Mouse (Mus musculus): ENCODE measurements at regions not wholly inside any gene's neighbourhood (a gene's known extent, or its start where the extent isn't known, plus 50 kb on each side); places are given as distances from the start of the nearest gene placed in this dataset.
A peak's percentile ranks its signal among the peaks of the same experiment; 100 is the strongest.
"Not testable (repeated sequence)": the region's sequence is repeated elsewhere in the genome, so short reads cannot be mapped to it uniquely, and the experiment has no call there.

- WGBS: 77% methylated on average over 9 of the region's 9 CpGs
- Histone ChIP-seq H3K4me1 (ENCODE audit: control insufficient read depth, insufficient read depth, low read length) (0 out of 2 replicates have a peak, but pooled peaks cover 3% of the 10 kb centered on the region), H3K9me3 (ENCODE audit: control insufficient read depth, low read length) (no peaks in the 10 kb centered on the region), H3K9ac (replicated peaks; ENCODE audit: low read length) (no peak overlapping the region), H3K4me2 (ENCODE audit: low read length) (no peak overlapping the region), H3K4me3 (replicated peaks; ENCODE audit: low read depth, low read length) (no peak overlapping the region), H3K27me3 (ENCODE audit: control insufficient read depth, insufficient read depth, low read length) (no peaks in the 10 kb centered on the region), H3K27ac (replicated peaks; ENCODE audit: low read depth, low read length) (no peak overlapping the region), H3K36me3 (ENCODE audit: control insufficient read depth, insufficient read depth, low read length) (no peaks in the 10 kb centered on the region)
- ATAC-seq (ENCODE audit: low FRiP score, low TSS enrichment) (no peak), DNase-seq (peak; percentile 48)
Measured at GRCm38 (mm10) chr12:107181291-107181690, 307.1 kb upstream of the 3110018I06Rik start.

GRCm38 (mm10) chr12:107182091-107182655 is 306.3 kb upstream of the 3110018I06Rik start:
- H3K4me1 ChIP-seq (ENCODE audit: control insufficient read depth, insufficient read depth, low read length): 0 out of 2 replicates have a peak, but pooled peaks cover 3% of the 10 kb centered on the region
- no peak overlapping the region for H3K4me2 ChIP-seq (ENCODE audit: low read length)
- 89% methylated on average over 18 of the region's 18 CpGs for WGBS
- no peak for DNase-seq
- no peak overlapping the region for H3K4me3 ChIP-seq (replicated peaks; ENCODE audit: low read depth, low read length)
- H3K9ac ChIP-seq (replicated peaks; ENCODE audit: low read length): no peak overlapping the region
- ATAC-seq (ENCODE audit: low FRiP score, low TSS enrichment): no peak
- H3K27me3 ChIP-seq (ENCODE audit: control insufficient read depth, insufficient read depth, low read length): no peaks in the 10 kb centered on the region
- H3K9me3 ChIP-seq (ENCODE audit: control insufficient read depth, low read length): no peaks in the 10 kb centered on the region
- no peaks in the 10 kb centered on the region for H3K36me3 ChIP-seq (ENCODE audit: control insufficient read depth, insufficient read depth, low read length)
- no peak overlapping the region for H3K27ac ChIP-seq (replicated peaks; ENCODE audit: low read depth, low read length)

- DNase-seq (no peak), ATAC-seq (ENCODE audit: low FRiP score, low TSS enrichment) (no peak; the same call in 1 of the 2 replicates)
- Histone ChIP-seq H3K4me2 (ENCODE audit: low read length) (no peak overlapping the region), H3K4me3 (replicated peaks; ENCODE audit: low read depth, low read length) (no peak overlapping the region), H3K4me1 (ENCODE audit: control insufficient read depth, insufficient read depth, low read length) (0 out of 2 replicates have a peak, but pooled peaks cover 3% of the 10 kb centered on the region), H3K9me3 (ENCODE audit: control insufficient read depth, low read length) (no peaks in the 10 kb centered on the region), H3K27me3 (ENCODE audit: control insufficient read depth, insufficient read depth, low read length) (no peaks in the 10 kb centered on the region), H3K36me3 (ENCODE audit: control insufficient read depth, insufficient read depth, low read length) (no peaks in the 10 kb centered on the region), H3K9ac (replicated peaks; ENCODE audit: low read length) (no peak overlapping the region), H3K27ac (replicated peaks; ENCODE audit: low read depth, low read length) (no peak overlapping the region)
- WGBS: 51% methylated on average over 9 of the region's 9 CpGs
Measured at GRCm38 (mm10) chr12:107183283-107183682, 305.1 kb upstream of the 3110018I06Rik start.

GRCm38 (mm10) chr12:107184426-107184825 is 304.0 kb upstream of the 3110018I06Rik start:
- no peaks in the 10 kb centered on the region for H3K36me3 ChIP-seq (ENCODE audit: control insufficient read depth, insufficient read depth, low read length)
- 0 out of 2 replicates have a peak, but pooled peaks cover 3% of the 10 kb centered on the region for H3K4me1 ChIP-seq (ENCODE audit: control insufficient read depth, insufficient read depth, low read length)
- WGBS: 47% methylated on average over 3 of the region's 3 CpGs
- no peak overlapping the region for H3K9ac ChIP-seq (replicated peaks; ENCODE audit: low read length)
- H3K4me3 ChIP-seq (replicated peaks; ENCODE audit: low read depth, low read length): no peak overlapping the region
- H3K27ac ChIP-seq (replicated peaks; ENCODE audit: low read depth, low read length): no peak overlapping the region
- no peaks in the 10 kb centered on the region for H3K9me3 ChIP-seq (ENCODE audit: control insufficient read depth, low read length)
- H3K27me3 ChIP-seq (ENCODE audit: control insufficient read depth, insufficient read depth, low read length): no peaks in the 10 kb centered on the region
- H3K4me2 ChIP-seq (ENCODE audit: low read length): no peak overlapping the region
- ATAC-seq (ENCODE audit: low FRiP score, low TSS enrichment): no peak
- peak; percentile 49 for DNase-seq

- Histone ChIP-seq H3K4me1 (ENCODE audit: control insufficient read depth, insufficient read depth, low read length) (0 out of 2 replicates have a peak, but pooled peaks cover 3% of the 10 kb centered on the region), H3K27me3 (ENCODE audit: control insufficient read depth, insufficient read depth, low read length) (no peaks in the 10 kb centered on the region), H3K27ac (replicated peaks; ENCODE audit: low read depth, low read length) (no peak overlapping the region), H3K9ac (replicated peaks; ENCODE audit: low read length) (no peak overlapping the region), H3K4me3 (replicated peaks; ENCODE audit: low read depth, low read length) (no peak overlapping the region), H3K9me3 (ENCODE audit: control insufficient read depth, low read length) (no peaks in the 10 kb centered on the region), H3K4me2 (ENCODE audit: low read length) (no peak overlapping the region), H3K36me3 (ENCODE audit: control insufficient read depth, insufficient read depth, low read length) (no peaks in the 10 kb centered on the region)
- 83% methylated on average over 6 of the region's 6 CpGs for WGBS
- DNase-seq (no peak), ATAC-seq (ENCODE audit: low FRiP score, low TSS enrichment) (no peak)
Measured at GRCm38 (mm10) chr12:107186361-107186760, 302.1 kb upstream of the 3110018I06Rik start.

GRCm38 (mm10) chr12:107188055-107188454 is 300.4 kb upstream of the 3110018I06Rik start:
- Histone ChIP-seq H3K27me3 (ENCODE audit: control insufficient read depth, insufficient read depth, low read length) (no peaks in the 10 kb centered on the region), H3K9me3 (ENCODE audit: control insufficient read depth, low read length) (no peaks in the 10 kb centered on the region), H3K4me3 (replicated peaks; ENCODE audit: low read depth, low read length) (no peak overlapping the region), H3K9ac (replicated peaks; ENCODE audit: low read length) (no peak overlapping the region), H3K4me1 (ENCODE audit: control insufficient read depth, insufficient read depth, low read length) (0 out of 2 replicates have a peak, but pooled peaks cover 3% of the 10 kb centered on the region), H3K27ac (replicated peaks; ENCODE audit: low read depth, low read length) (no peak overlapping the region), H3K36me3 (ENCODE audit: control insufficient read depth, insufficient read depth, low read length) (no peaks in the 10 kb centered on the region), H3K4me2 (ENCODE audit: low read length) (no peak overlapping the region)
- no peak for ATAC-seq (ENCODE audit: low FRiP score, low TSS enrichment)
- DNase-seq: no peak
- 87% methylated on average over 5 of the region's 5 CpGs for WGBS

- no peaks in the 10 kb centered on the region for H3K36me3 ChIP-seq (ENCODE audit: control insufficient read depth, insufficient read depth, low read length)
- H3K27ac ChIP-seq (replicated peaks; ENCODE audit: low read depth, low read length): no peak overlapping the region
- no peaks in the 10 kb centered on the region for H3K9me3 ChIP-seq (ENCODE audit: control insufficient read depth, low read length)
- no peak overlapping the region for H3K4me2 ChIP-seq (ENCODE audit: low read length)
- no peak overlapping the region for H3K9ac ChIP-seq (replicated peaks; ENCODE audit: low read length)
- no peaks in the 10 kb centered on the region for H3K4me1 ChIP-seq (ENCODE audit: control insufficient read depth, insufficient read depth, low read length)
- no peaks in the 10 kb centered on the region for H3K27me3 ChIP-seq (ENCODE audit: control insufficient read depth, insufficient read depth, low read length)
- 83% methylated on average over 2 of the region's 2 CpGs for WGBS
- H3K4me3 ChIP-seq (replicated peaks; ENCODE audit: low read depth, low read length): no peak overlapping the region
- DNase-seq (no peak), ATAC-seq (ENCODE audit: low FRiP score, low TSS enrichment) (no peak)
Measured at GRCm38 (mm10) chr12:107198389-107199018, 289.9 kb upstream of the 3110018I06Rik start.

- no peak overlapping the region for H3K4me3 ChIP-seq (replicated peaks; ENCODE audit: low read depth, low read length)
- no peak overlapping the region for H3K9ac ChIP-seq (replicated peaks; ENCODE audit: low read length)
- H3K4me1 ChIP-seq (ENCODE audit: control insufficient read depth, insufficient read depth, low read length): no peaks in the 10 kb centered on the region
- H3K27ac ChIP-seq (replicated peaks; ENCODE audit: low read depth, low read length): no peak overlapping the region
- H3K27me3 ChIP-seq (ENCODE audit: control insufficient read depth, insufficient read depth, low read length): no peaks in the 10 kb centered on the region
- no peak for DNase-seq
- H3K4me2 ChIP-seq (ENCODE audit: low read length): no peak overlapping the region
- H3K9me3 ChIP-seq (ENCODE audit: control insufficient read depth, low read length): no peaks in the 10 kb centered on the region
- no peak for ATAC-seq (ENCODE audit: low FRiP score, low TSS enrichment)
- H3K36me3 ChIP-seq (ENCODE audit: control insufficient read depth, insufficient read depth, low read length): no peaks in the 10 kb centered on the region
- WGBS: 70% methylated on average over 4 of the region's 4 CpGs
Measured at GRCm38 (mm10) chr12:107200903-107201302, 287.5 kb upstream of the 3110018I06Rik start.

GRCm38 (mm10) chr12:107208826-107209225 is 279.6 kb upstream of the 3110018I06Rik start:
- H3K9me3 ChIP-seq (ENCODE audit: control insufficient read depth, low read length); H3K4me1 ChIP-seq (ENCODE audit: control insufficient read depth, insufficient read depth, low read length); H3K27me3 ChIP-seq (ENCODE audit: control insufficient read depth, insufficient read depth, low read length); H3K27ac ChIP-seq (replicated peaks; ENCODE audit: low read depth, low read length); H3K9ac ChIP-seq (replicated peaks; ENCODE audit: low read length); H3K36me3 ChIP-seq (ENCODE audit: control insufficient read depth, insufficient read depth, low read length); H3K4me2 ChIP-seq (ENCODE audit: low read length); H3K4me3 ChIP-seq (replicated peaks; ENCODE audit: low read depth, low read length); DNase-seq; ATAC-seq (ENCODE audit: low FRiP score, low TSS enrichment): not testable (repeated sequence)
- 70% methylated on average over 6 of the region's 6 CpGs for WGBS

All from midbrain, embryonic 14.5 days (tissue).